Mouse (Mus musculus) ES-Bruce4 (cell line): ENCODE measurements around the gene Qrfp. TPM values are rescaled to one million over a fixed set of nuclear protein-coding genes. Genes with fewer than 3 reads are reported as not detected.

Experiments
- H3K27ac ChIP-seq: 2 replicates; pipeline ENCODE4 v1.5.1; 2012; ENCODE audit warnings: low read length, inconsistent platforms; ENCODE audit not compliant: insufficient read depth
- H3K27me3 ChIP-seq: 2 replicates; pipeline ENCODE4 v1.6.1; 2012; ENCODE audit warnings: mild to moderate bottlenecking, low read length, inconsistent platforms; ENCODE audit not compliant: control insufficient read depth, poor library complexity, insufficient read depth, severe bottlenecking
- H3K36me3 ChIP-seq: 2 replicates; pipeline ENCODE4 v1.6.1; 2012; ENCODE audit warnings: inconsistent platforms, mild to moderate bottlenecking, low read length, moderate library complexity; ENCODE audit not compliant: control insufficient read depth, poor library complexity, insufficient read depth, severe bottlenecking
- H3K4me1 ChIP-seq: one replicate; pipeline ENCODE4 v1.8.1; 2011; ENCODE audit warnings: low read length; ENCODE audit not compliant: control insufficient read depth, insufficient read depth
- H3K4me3 ChIP-seq: 2 replicates; pipeline ENCODE4 v1.5.1; 2011; ENCODE audit warnings: low read depth, mild to moderate bottlenecking, low read length
- H3K9ac ChIP-seq: 2 replicates; pipeline ENCODE4 v1.6.1; 2012; ENCODE audit warnings: low read depth, mild to moderate bottlenecking, inconsistent platforms; ENCODE audit not compliant: poor library complexity, severe bottlenecking
- H3K9me3 ChIP-seq: replicated peaks from 2 replicates; pipeline ENCODE4 v1.6.1; 2012; ENCODE audit warnings: mild to moderate bottlenecking, low read length, inconsistent platforms; ENCODE audit not compliant: control insufficient read depth, poor library complexity, insufficient read depth, severe bottlenecking
- CTCF ChIP-seq: IDR thresholded peaks from one replicate; pipeline ENCODE4 v1.8.1; 2011; ENCODE audit warnings: low read depth, low read length
- EP300 ChIP-seq: IDR thresholded peaks from 2 replicates; pipeline ENCODE4 v1.6.1; 2011; ENCODE audit warnings: low read depth, low read length; ENCODE audit not compliant: insufficient read depth
- POLR2A ChIP-seq: IDR thresholded peaks from one replicate; pipeline ENCODE4 v1.8.1; 2011; ENCODE audit warnings: low read length; ENCODE audit not compliant: insufficient read depth
- polyA plus RNA-seq: library from polyadenylated mRNA; stranded (reverse); fragments of >200 nt; gene quantifications from 2 replicates; pipeline ENCODE4 v1.2.4, GENCODE M21; 2011; ENCODE audit warnings: low read depth; ENCODE audit not compliant: missing spikeins, insufficient read depth, insufficient read length

Gene Qrfp
- polyA plus RNA-seq, result not detected in 2 replicates

DNA sequence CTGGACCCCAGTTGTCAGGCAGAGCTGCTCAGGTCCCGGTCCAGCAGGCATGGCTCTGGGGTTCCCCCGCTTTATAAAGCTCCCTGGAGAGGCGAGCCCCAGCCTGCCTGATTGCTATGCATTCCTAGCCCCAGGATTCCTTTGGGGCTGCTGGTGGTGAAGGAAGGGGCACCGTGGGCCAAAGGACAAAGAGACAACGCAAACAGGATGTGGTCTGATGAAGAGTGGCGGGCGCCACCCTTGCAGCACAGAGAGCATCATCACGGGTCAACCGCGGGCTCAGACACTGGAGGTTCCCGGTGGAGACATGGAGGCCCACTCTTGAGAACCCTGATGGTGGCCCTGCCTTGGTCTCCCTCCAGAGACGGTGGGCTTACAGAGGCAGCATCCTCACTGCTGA, at the start of gene Qrfp:
Gene Qrfp (minus strand): TSS at position 137 of the 400 bp plus-strand sequence.
- Histone ChIP-seq H3K4me1 (no peaks in the 10 kb centered on the region), H3K9ac (no peak within 1 kb of the TSS), H3K27me3 (no peaks in the 10 kb centered on the region), H3K36me3 (no peaks in the 10 kb centered on the region), H3K4me3 (no peak within 1 kb of the TSS), H3K27ac (no peak within 1 kb of the TSS), H3K9me3 (no peaks in the 10 kb centered on the region)
- TF ChIP-seq POLR2A (no peak), EP300 (no peak), CTCF (no peak)

DNA sequence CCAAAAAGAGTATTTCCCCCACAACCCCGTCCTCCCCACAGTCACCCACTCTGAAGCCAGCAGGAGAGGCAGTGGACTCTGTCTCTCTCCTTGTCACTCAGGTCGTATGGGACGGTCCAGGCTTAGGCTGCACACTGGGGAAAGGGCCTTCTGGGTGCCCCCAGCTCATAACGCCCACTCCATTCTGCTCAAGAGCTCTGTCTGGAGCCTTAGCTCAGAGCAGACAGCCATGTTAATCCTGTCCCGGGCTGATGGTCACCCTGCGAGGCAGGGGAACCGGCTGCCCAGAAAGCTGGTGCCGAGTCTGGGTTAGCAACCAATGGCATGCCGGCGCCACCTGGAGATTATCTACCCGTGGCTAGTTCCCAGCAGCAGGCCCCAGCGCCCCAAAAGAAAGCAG, 48.1 kb upstream of the Qrfp start:
- Histone ChIP-seq H3K27ac (no peak overlapping the region), H3K4me1 (no peaks in the 10 kb centered on the region), H3K4me3 (no peak overlapping the region), H3K36me3 (no peaks in the 10 kb centered on the region), H3K9ac (no peak overlapping the region), H3K27me3 (no peaks in the 10 kb centered on the region), H3K9me3 (no peaks in the 10 kb centered on the region)
- TF ChIP-seq EP300, result no peak
- no peak for TF ChIP-seq CTCF
- TF ChIP-seq POLR2A, result no peak

DNA sequence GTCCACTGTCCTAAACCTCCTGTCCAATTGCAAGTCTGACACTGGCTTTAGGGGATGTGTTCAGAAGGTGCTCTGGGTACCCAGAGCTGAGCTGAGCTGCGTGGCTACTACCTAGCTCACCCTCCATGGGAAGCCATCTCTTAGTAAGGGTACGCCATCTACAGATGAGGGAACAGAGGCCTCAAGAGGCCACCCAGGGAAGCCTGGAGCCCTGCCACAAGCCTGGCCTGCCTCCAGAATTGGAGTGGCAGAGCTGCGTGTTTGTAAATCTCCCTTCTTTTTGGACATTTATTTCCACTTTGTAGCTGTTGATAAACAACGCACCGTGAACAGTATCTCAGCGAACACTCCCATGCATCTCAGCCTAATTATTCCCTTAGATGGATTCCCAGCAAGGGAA, 46.8 kb upstream of the Qrfp start:
- Histone ChIP-seq H3K27me3 (no peaks in the 10 kb centered on the region), H3K36me3 (no peaks in the 10 kb centered on the region), H3K4me3 (no peak overlapping the region), H3K27ac (no peak overlapping the region), H3K4me1 (no peaks in the 10 kb centered on the region), H3K9me3 (no peaks in the 10 kb centered on the region), H3K9ac (no peak overlapping the region)
- TF ChIP-seq POLR2A, result no peak
- no peak for TF ChIP-seq CTCF
- TF ChIP-seq EP300, result no peak

DNA sequence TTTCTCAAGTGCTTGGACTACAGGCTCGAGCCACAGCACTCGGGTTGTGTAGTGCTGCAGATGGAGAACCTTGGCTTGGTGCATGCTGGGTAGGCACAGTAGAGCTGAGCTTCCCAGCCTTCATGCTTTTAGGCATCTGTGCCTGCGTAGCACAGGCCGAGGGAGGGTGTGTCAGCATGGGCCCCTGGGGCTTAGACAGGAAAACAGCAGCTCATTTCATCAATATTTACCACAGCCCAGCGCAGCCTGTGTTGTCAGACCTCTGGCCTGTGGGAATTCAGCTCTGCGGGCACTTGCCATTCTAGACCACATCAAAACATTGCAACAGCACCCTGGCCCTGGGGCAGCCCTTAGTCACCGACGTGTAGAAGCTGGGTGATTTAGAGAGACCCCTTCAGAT, 45.6 kb upstream of the Qrfp start:
- no peaks in the 10 kb centered on the region for H3K27me3 ChIP-seq
- H3K27ac ChIP-seq, result no peak overlapping the region
- H3K9me3 ChIP-seq, result no peaks in the 10 kb centered on the region
- no peak overlapping the region for H3K9ac ChIP-seq
- TF ChIP-seq EP300 (no peak), POLR2A (no peak), CTCF (no peak)
- no peak overlapping the region for H3K4me3 ChIP-seq
- no peaks in the 10 kb centered on the region for H3K36me3 ChIP-seq
- H3K4me1 ChIP-seq, result no peaks in the 10 kb centered on the region

DNA sequence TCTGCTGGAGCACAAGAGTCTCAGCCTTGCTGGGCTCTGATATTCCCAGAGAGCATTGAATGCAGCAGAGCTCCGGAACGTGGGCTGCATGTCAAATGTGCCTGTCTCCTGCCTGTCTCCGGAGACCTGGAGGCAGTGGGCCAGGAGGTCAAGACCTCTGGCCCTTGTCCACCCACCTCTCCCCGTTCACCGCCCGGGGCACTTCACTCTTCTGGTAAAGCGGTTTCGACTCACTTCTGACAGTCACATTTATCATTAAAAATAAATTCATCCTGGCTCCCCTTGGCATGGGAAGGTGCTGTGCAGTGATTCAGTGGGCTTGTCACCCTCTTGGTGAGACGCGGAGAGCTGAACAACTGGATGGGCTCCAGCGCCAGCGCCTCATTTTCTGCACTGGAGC, 39.8 kb upstream of the Qrfp start:
- no peak overlapping the region for H3K4me3 ChIP-seq
- H3K27me3 ChIP-seq, result peaks cover 11% of the 10 kb centered on the region
- no peak for TF ChIP-seq CTCF
- TF ChIP-seq EP300, result no peak
- no peak for TF ChIP-seq POLR2A
- H3K36me3 ChIP-seq, result no peaks in the 10 kb centered on the region
- H3K27ac ChIP-seq, result no peak overlapping the region
- no peak overlapping the region for H3K9ac ChIP-seq
- H3K4me1 ChIP-seq, result no peaks in the 10 kb centered on the region
- no peaks in the 10 kb centered on the region for H3K9me3 ChIP-seq

DNA sequence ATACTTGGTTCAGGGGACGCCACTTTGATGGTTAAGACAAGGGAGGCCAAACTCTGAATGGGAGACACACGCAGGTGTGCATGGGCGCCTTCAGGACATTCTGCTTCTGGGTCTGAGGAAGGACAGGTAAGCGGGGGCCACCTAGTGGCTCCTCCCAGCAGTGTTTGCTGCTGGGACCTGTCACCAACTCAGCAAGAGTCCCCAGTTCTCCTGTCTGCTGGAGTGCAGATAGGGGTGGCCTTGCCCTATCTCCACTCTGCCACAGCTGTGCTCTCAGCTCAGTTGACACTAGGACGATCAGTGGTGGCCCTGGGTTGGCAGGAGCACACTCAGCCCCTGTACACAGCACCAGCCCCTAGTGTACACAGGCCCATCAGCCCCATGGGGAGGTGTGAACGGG, 37.5 kb upstream of the Qrfp start:
- no peak overlapping the region for H3K9ac ChIP-seq
- H3K4me3 ChIP-seq, result no peak overlapping the region
- no peak overlapping the region for H3K27ac ChIP-seq
- H3K9me3 ChIP-seq, result no peaks in the 10 kb centered on the region
- peak; percentile 76 for TF ChIP-seq CTCF
- no peak for TF ChIP-seq EP300
- no peaks in the 10 kb centered on the region for H3K36me3 ChIP-seq
- H3K4me1 ChIP-seq, result no peaks in the 10 kb centered on the region
- H3K27me3 ChIP-seq, result peaks cover 11% of the 10 kb centered on the region
